Mouse (Mus musculus): ENCODE measurements around the gene 4930470P17Rik.

DNA sequence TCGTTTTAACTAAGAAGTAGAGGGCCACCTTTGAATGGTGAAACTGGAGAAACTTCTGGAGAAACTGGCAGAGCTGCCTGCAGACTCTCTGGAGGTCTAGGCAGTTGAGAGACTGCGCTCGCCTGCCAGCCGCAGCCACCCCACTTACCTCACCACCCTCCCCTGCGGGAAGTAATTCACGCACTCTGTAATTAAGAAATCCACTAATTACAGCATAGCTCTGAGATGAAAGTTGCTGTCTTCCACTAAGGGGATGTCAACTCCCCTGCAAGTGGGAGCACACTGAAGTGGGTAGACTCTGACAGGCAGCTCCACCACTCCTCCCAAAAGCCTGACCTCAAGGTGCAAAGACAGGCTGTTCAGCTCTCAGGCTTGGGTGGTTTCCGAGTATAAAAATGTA is 49.7 kb downstream of the 4930470P17Rik start:
- no peak for TF ChIP-seq CTCF (IDR thresholded peaks at IDR 0.05; ENCODE audit: control insufficient read depth, insufficient read depth, insufficient read length)
- no peak for TF ChIP-seq CEBPB (IDR thresholded peaks at IDR 0.05; ENCODE audit: low read depth)
- no peak for TF ChIP-seq USF1 (IDR thresholded peaks at IDR 0.05; ENCODE audit: low read depth)
- TF ChIP-seq MAX (IDR thresholded peaks at IDR 0.05), result no peak
